Mouse (Mus musculus): ENCODE data around the gene Wfdc1.

The Wfdc1 gene

DNA sequence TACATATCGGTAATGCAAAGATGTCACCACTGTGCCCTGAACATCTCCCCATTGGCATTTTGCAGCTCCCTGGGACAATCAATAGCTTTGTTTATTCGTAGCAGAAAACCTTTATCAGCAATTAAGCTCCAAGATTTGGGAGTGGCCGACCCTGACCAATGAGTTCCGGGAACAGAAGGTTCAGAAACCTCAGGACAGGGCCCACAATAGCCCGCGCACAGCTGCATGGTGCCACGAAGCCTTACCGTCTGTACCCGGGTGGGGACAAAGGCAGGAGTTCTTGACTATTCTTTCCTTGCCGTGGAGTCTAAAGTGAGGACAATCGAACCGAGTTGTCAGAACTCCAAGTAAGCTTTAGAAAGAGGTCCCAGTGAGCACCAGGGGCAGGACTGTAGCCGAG, 65.9 kb downstream of the Wfdc1 start:
- in situ Hi-C loops (cut with MseI, MboI) = no loop called here

DNA sequence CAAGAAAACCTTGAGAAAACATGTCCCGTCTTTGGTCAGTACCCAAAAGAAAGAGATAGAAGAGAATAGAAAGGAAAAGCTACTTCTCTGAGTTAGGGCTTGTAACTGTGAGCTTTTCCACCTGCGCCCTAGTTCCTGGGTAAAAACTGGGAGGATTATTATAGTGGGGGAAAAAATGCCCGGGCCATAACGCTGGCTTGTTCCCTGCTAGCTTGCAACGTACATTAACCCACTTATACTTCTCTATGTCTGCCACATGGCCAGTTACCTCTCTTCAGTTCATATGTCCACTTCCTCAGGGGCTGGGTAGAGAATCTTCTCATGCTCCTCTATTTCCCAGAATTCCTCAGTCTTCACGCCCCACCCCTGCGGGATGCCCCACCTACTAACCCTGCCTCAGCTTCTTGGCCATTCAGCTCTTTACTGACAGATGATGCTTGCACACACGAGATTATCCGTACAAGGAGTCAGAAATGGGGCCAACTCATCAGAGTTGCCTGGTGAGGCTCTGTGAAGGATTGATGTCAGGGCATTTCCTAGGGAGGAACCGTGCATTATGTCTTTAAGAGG, 70.3 kb downstream of the Wfdc1 start:
- in situ Hi-C loops (cut with MseI, MboI) = no loop called here

DNA sequence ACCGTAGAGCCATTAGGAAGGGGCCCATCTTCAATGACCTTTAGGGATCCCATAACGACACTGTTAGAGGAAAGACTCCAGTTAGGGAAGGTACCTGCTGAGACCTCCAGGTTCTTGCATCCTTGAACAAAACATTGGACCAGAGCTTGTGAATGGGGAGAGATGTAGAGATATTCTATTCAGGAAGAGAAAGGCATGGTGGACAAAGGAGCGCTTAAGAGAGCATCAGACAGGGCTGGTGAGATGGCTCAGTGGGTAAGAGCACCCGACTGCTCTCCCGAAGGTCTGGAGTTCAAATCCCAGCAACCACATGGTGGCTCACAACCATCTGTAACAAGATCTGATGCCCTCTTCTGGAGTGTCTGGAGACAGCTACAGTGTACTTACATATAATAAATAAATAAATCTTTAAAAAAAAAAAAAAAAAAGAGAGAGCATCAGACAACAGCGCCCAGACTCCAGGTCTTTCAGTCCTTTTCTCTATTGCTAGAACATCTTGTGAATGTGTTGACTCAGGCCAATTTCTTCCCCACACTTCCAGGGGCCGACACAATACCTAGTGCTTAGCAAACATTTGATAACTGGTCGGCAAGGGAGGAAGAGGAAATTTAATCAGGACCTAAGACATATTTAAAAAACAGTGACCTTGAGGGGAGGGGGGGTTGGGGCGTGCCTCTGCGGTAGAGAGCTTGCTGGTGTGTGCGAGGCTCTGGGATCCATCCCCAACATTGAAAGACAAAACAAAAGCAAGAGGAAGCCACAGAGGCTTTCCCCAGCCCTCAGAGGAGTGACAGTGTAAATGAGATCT, 71.1 kb downstream of the Wfdc1 start:
- in situ Hi-C loops (cut with MseI, MboI) = no loop called here

All from mouse trophoblast stem cell (cell line).